Comparison of ENCODE assay signal across 8 mouse cellular contexts in genomic region chr7:64872743-64873241, GRCm38 (mm10). TPM values are rescaled to one million over a fixed set of nuclear protein-coding genes. Genes with fewer than 3 reads are reported as not detected.
A peak's percentile ranks its signal among the peaks of the same experiment; 100 is the strongest.
DNase-seq lines count a peak whose midpoint lies in the region; ATAC-seq and TF ChIP-seq lines count a peak whose summit lies in the region.

Gene Nsmce3, minus strand, starts transcription at chr7:64872997.

- TF ChIP-seq POLR2A in bone marrow, adult 2 months (IDR thresholded peaks at IDR 0.05; ENCODE audit: borderline replicate concordance, control insufficient read depth, low read depth, low read length) = peak; percentile 61; the same call in 1 of the 2 replicates
- 0 out of 2 replicates have a peak, but pooled peaks have one; percentile 74 for TF ChIP-seq POLR2A in limb, embryonic 14.5 days (IDR thresholded peaks at IDR 0.05; ENCODE audit: borderline replicate concordance, extremely low read depth, insufficient read depth, insufficient read length)

- peak within 1 kb of the TSS; percentile 94 for H3K9ac ChIP-seq in embryonic facial prominence, embryonic 15.5 days
- peak within 1 kb of the TSS; percentile 94 for H3K9ac ChIP-seq in limb, embryonic 14.5 days (ENCODE audit: low read depth, low read length, severe bottlenecking)
- H3K9ac ChIP-seq in midbrain, postnatal 0 days (replicated peaks; ENCODE audit: low read length, poor library complexity, severe bottlenecking) = peak within 1 kb of the TSS; percentile 91

- H3K4me2 ChIP-seq in embryonic facial prominence, embryonic 15.5 days (replicated peaks) = peak within 1 kb of the TSS; percentile 64
- peak within 1 kb of the TSS; percentile 80 for H3K4me2 ChIP-seq in limb, embryonic 14.5 days (replicated peaks; ENCODE audit: low read depth, low read length, severe bottlenecking)
- peak within 1 kb of the TSS; percentile 69 for H3K4me2 ChIP-seq in midbrain, postnatal 0 days (ENCODE audit: low read depth, low read length, poor library complexity, severe bottlenecking)

- ATAC-seq in embryonic facial prominence, embryonic 15.5 days (ENCODE audit: insufficient number of reproducible peaks, low FRiP score, low TSS enrichment, low read depth) = peak; percentile 94
- peak; percentile 96 for ATAC-seq in limb, embryonic 14.5 days (ENCODE audit: low FRiP score, low read depth)
- ATAC-seq in midbrain, postnatal 0 days (ENCODE audit: low FRiP score) = peak; percentile 98

- no peaks in the 10 kb centered on the region for H3K27me3 ChIP-seq in embryonic facial prominence, embryonic 15.5 days
- H3K27me3 ChIP-seq in limb, embryonic 14.5 days (ENCODE audit: control insufficient read depth, insufficient read depth, low read length) = no peaks in the 10 kb centered on the region
- no peaks in the 10 kb centered on the region for H3K27me3 ChIP-seq in midbrain, postnatal 0 days (ENCODE audit: insufficient read depth, low read length)

- H3K4me1 ChIP-seq in bone marrow, adult 2 months (ENCODE audit: control insufficient read depth, insufficient read depth, low read length) = no peaks in the 10 kb centered on the region
- peaks cover 16% of the 10 kb centered on the region for H3K4me1 ChIP-seq in embryonic facial prominence, embryonic 15.5 days
- H3K4me1 ChIP-seq in limb, embryonic 14.5 days (ENCODE audit: control insufficient read depth, insufficient read depth, low read length) = peaks cover 7% of the 10 kb centered on the region
- H3K4me1 ChIP-seq in midbrain, postnatal 0 days (ENCODE audit: insufficient read depth, low read length) = peaks cover 15% of the 10 kb centered on the region; the same call in 1 of the 2 replicates

- no peak for TF ChIP-seq CTCF in bone marrow, adult 2 months (IDR thresholded peaks at IDR 0.05; ENCODE audit: control insufficient read depth, insufficient read depth, low read length)
- peak; percentile 54 for TF ChIP-seq CTCF in midbrain, postnatal 0 days (IDR thresholded peaks at IDR 0.05)

- H3K27ac ChIP-seq in bone marrow, adult 2 months (ENCODE audit: control insufficient read depth, insufficient read depth, low read depth, low read length, poor library complexity) = peak within 1 kb of the TSS; percentile 86
- peak within 1 kb of the TSS; percentile 97 for H3K27ac ChIP-seq in embryonic facial prominence, embryonic 15.5 days (replicated peaks)
- H3K27ac ChIP-seq in limb, embryonic 14.5 days (replicated peaks; ENCODE audit: low read depth, low read length) = peak within 1 kb of the TSS; percentile 97
- H3K27ac ChIP-seq in midbrain, postnatal 0 days (ENCODE audit: low read depth, low read length) = peak within 1 kb of the TSS; percentile 97

- H3K9me3 ChIP-seq in embryonic facial prominence, embryonic 15.5 days (replicated peaks) = no peaks in the 10 kb centered on the region
- no peaks in the 10 kb centered on the region for H3K9me3 ChIP-seq in limb, embryonic 14.5 days (ENCODE audit: control insufficient read depth, low read length)
- no peaks in the 10 kb centered on the region for H3K9me3 ChIP-seq in midbrain, postnatal 0 days (ENCODE audit: low read length)

- peak; percentile 88 for DNase-seq in 416B (ENCODE audit: low read depth)
- DNase-seq in heart, adult 8-10 months (ENCODE audit: low spot score) = peak; percentile 93
- peak; percentile 96 for DNase-seq in kidney, adult 9 months
- DNase-seq in limb, embryonic 14.5 days (ENCODE audit: low spot score) = peak; percentile 98
- peak; percentile 98 for DNase-seq in midbrain, postnatal 0 days (ENCODE audit: low spot score)
- peak; percentile 90 to 96 for DNase-seq in spleen, postnatal 14 days (ENCODE audit: low spot score in 2 of 2)

- H3K4me3 ChIP-seq in bone marrow, adult 2 months (replicated peaks; ENCODE audit: control insufficient read depth, low read depth, low read length) = peak within 1 kb of the TSS; percentile 99
- peak within 1 kb of the TSS; percentile 99 for H3K4me3 ChIP-seq in embryonic facial prominence, embryonic 15.5 days (replicated peaks)
- H3K4me3 ChIP-seq in limb, embryonic 14.5 days (replicated peaks; ENCODE audit: low read length) = peak within 1 kb of the TSS; percentile 86
- H3K4me3 ChIP-seq in midbrain, postnatal 0 days (ENCODE audit: low read depth, low read length) = peak within 1 kb of the TSS; percentile 91

- WGBS in bone marrow, adult 2 months = under 1% methylated on average over 57 of the region's 57 CpGs
- WGBS in embryonic facial prominence, embryonic 15.5 days = under 1% methylated on average over 57 of the region's 57 CpGs
- WGBS in limb, embryonic 14.5 days = under 1% methylated on average over 57 of the region's 57 CpGs
- under 1% methylated on average over 54 of the region's 57 CpGs for WGBS in midbrain, postnatal 0 days

- no peaks in the 10 kb centered on the region for H3K36me3 ChIP-seq in embryonic facial prominence, embryonic 15.5 days
- no peaks in the 10 kb centered on the region for H3K36me3 ChIP-seq in limb, embryonic 14.5 days (ENCODE audit: control insufficient read depth, insufficient read depth, low read length)
- H3K36me3 ChIP-seq in midbrain, postnatal 0 days (ENCODE audit: insufficient read depth, low read length) = no peaks in the 10 kb centered on the region

RNA-seq across cellular contexts. Expression of gene Nsmce3, which starts in this region (rescaled TPM):
- 3.0 and 4.7 TPM in 2 replicates for polyA plus RNA-seq in bone marrow, adult 2 months (2011; ENCODE audit: insufficient read depth, insufficient read length, low replicate concordance, missing spikeins)
- 11.8 and 12.7 TPM in 2 replicates for polyA plus RNA-seq in embryonic facial prominence, embryonic 15.5 days (2015; fragmentation: Nextera tagmentation; extraction: Ambion mirVana)
- total RNA-seq in heart, adult 8-10 months (2022) = 1 to 10 TPM; 3.1 to 3.4 (median 3.2) TPM
- 7.1 and 8.0 TPM in 2 replicates for polyA plus RNA-seq in limb, embryonic 14.5 days (2012; rRNA removed)
- polyA plus RNA-seq in limb, embryonic 14.5 days (2014; fragmentation: Nextera tagmentation; extraction: Ambion mirVana) = 11.3 and 12.4 TPM in 2 replicates
- total RNA-seq in midbrain, postnatal 0 days (2014; rRNA removed) = 14.4 and 18.8 TPM in 2 replicates
- polyA plus RNA-seq in midbrain, postnatal 0 days (2015; fragmentation: Nextera tagmentation; extraction: Ambion mirVana) = 9.2 and 9.9 TPM in 2 replicates

Comparison
In these comparisons a context has a peak if more than half of its experiments do, and no peak if none do; other contexts are left out.
1. Peak in every context shown above with its lines: DNase-seq, ATAC-seq, H3K4me3 ChIP-seq and H3K27ac ChIP-seq.